Mouse (Mus musculus): ENCODE measurements around the gene Serpina12. TPM values are rescaled to one million over a fixed set of nuclear protein-coding genes. Genes with fewer than 3 reads are reported as not detected.

Gene Serpina12
- polyA plus RNA-seq, 1 experiment from 2014 or later, result not detected

- Histone ChIP-seq H3K4me3 (ENCODE audit: control insufficient read depth in 1 of 2, insufficient read depth in 1 of 2, low read depth in 1 of 2, low read length in 2 of 2) (no peak overlapping the region), H3K9ac (ENCODE audit: low read length) (no peak overlapping the region), H3K9me3 (ENCODE audit: control insufficient read depth, low read length) (no peaks in the 10 kb centered on the region), H3K27ac (replicated peaks in 1 of 2; ENCODE audit: control insufficient read depth in 1 of 2, insufficient read depth in 1 of 2, low read depth in 2 of 2, low read length in 2 of 2) (no peak overlapping the region), H3K4me2 (ENCODE audit: low read length) (no peak overlapping the region), H3K27me3 (ENCODE audit: control insufficient read depth, insufficient read depth, low read length) (peaks cover 22% of the 10 kb centered on the region), H3K36me3 (ENCODE audit: control insufficient read depth, insufficient read depth, low read length) (no peaks in the 10 kb centered on the region), H3K4me1 (ENCODE audit: control insufficient read depth in 2 of 2, insufficient read depth in 2 of 2, low read length in 2 of 2) (no peaks in the 10 kb centered on the region; a peak in 1 of 4 replicates)
- no peak for ATAC-seq (ENCODE audit: insufficient number of reproducible peaks, insufficient read depth, low FRiP score, low read depth)
- WGBS, result 69% methylated on average over 4 of the region's 4 CpGs
Observed at GRCm38 (mm10) chr12:104064996-104065395, 20.8 kb upstream of the Serpina12 start.

DNA sequence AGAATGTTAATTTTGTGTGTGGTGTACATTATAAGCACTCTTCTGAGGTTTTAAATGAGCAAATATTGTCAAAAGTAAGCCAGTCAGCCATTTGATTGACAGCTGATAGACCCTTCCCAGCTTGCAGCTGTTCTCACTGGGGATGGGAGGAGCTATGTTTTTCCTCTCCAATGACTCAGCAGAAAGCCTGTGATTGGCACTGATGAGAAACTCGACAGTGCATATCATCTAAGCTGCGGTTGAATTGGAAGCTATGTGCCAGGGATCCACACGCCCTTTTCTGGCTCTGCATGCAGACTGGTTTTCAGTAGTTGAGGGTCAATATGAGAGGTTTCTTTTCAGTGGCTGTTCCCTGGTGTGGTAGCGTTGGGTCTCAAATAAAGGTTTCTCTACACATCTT lies 20.3 kb upstream of the Serpina12 start:
- WGBS, result 59% methylated on average over 4 of the region's 4 CpGs
- Histone ChIP-seq H3K27ac (replicated peaks in 1 of 2; ENCODE audit: control insufficient read depth in 1 of 2, insufficient read depth in 1 of 2, low read depth in 2 of 2, low read length in 2 of 2) (no peak overlapping the region), H3K9me3 (ENCODE audit: control insufficient read depth, low read length) (no peaks in the 10 kb centered on the region), H3K27me3 (ENCODE audit: control insufficient read depth, insufficient read depth, low read length) (peaks cover 26% of the 10 kb centered on the region), H3K4me2 (ENCODE audit: low read length) (no peak overlapping the region), H3K4me1 (ENCODE audit: control insufficient read depth in 2 of 2, insufficient read depth in 2 of 2, low read length in 2 of 2) (no peaks in the 10 kb centered on the region; a peak in 1 of 4 replicates), H3K4me3 (ENCODE audit: control insufficient read depth in 1 of 2, insufficient read depth in 1 of 2, low read depth in 1 of 2, low read length in 2 of 2) (no peak overlapping the region), H3K9ac (ENCODE audit: low read length) (no peak overlapping the region), H3K36me3 (ENCODE audit: control insufficient read depth, insufficient read depth, low read length) (no peaks in the 10 kb centered on the region)
- ATAC-seq (ENCODE audit: insufficient number of reproducible peaks, insufficient read depth, low FRiP score, low read depth), result no peak

GRCm38 (mm10) chr12:104061862-104062261 lies 17.6 kb upstream of the Serpina12 start:
- Histone ChIP-seq H3K4me2 (ENCODE audit: low read length) (no peak overlapping the region), H3K36me3 (ENCODE audit: control insufficient read depth, insufficient read depth, low read length) (no peaks in the 10 kb centered on the region), H3K27me3 (ENCODE audit: control insufficient read depth, insufficient read depth, low read length) (peaks cover 31% of the 10 kb centered on the region), H3K4me1 (ENCODE audit: control insufficient read depth in 2 of 2, insufficient read depth in 2 of 2, low read length in 2 of 2) (peaks cover 6% of the 10 kb centered on the region in 2 experiments), H3K27ac (replicated peaks in 1 of 2; ENCODE audit: control insufficient read depth in 1 of 2, insufficient read depth in 1 of 2, low read depth in 2 of 2, low read length in 2 of 2) (no peak overlapping the region), H3K4me3 (ENCODE audit: control insufficient read depth in 1 of 2, insufficient read depth in 1 of 2, low read depth in 1 of 2, low read length in 2 of 2) (no peak overlapping the region), H3K9ac (ENCODE audit: low read length) (no peak overlapping the region), H3K9me3 (ENCODE audit: control insufficient read depth, low read length) (no peaks in the 10 kb centered on the region)
- ATAC-seq (ENCODE audit: insufficient number of reproducible peaks, insufficient read depth, low FRiP score, low read depth), result no peak
- WGBS, result 37% methylated on average over 2 of the region's 2 CpGs

GRCm38 (mm10) chr12:104060126-104060525 lies 15.9 kb upstream of the Serpina12 start:
- Histone ChIP-seq H3K4me3 (ENCODE audit: control insufficient read depth in 1 of 2, insufficient read depth in 1 of 2, low read depth in 1 of 2, low read length in 2 of 2) (no peak overlapping the region), H3K4me1 (ENCODE audit: control insufficient read depth in 2 of 2, insufficient read depth in 2 of 2, low read length in 2 of 2) (peaks cover 6% of the 10 kb centered on the region in 2 experiments), H3K9ac (ENCODE audit: low read length) (no peak overlapping the region), H3K9me3 (ENCODE audit: control insufficient read depth, low read length) (no peaks in the 10 kb centered on the region), H3K36me3 (ENCODE audit: control insufficient read depth, insufficient read depth, low read length) (no peaks in the 10 kb centered on the region), H3K4me2 (ENCODE audit: low read length) (no peak overlapping the region), H3K27me3 (ENCODE audit: control insufficient read depth, insufficient read depth, low read length) (peaks cover 44% of the 10 kb centered on the region), H3K27ac (replicated peaks in 1 of 2; ENCODE audit: control insufficient read depth in 1 of 2, insufficient read depth in 1 of 2, low read depth in 2 of 2, low read length in 2 of 2) (no peak overlapping the region)
- 46% methylated on average over 6 of the region's 6 CpGs for WGBS
- no peak for ATAC-seq (ENCODE audit: insufficient number of reproducible peaks, insufficient read depth, low FRiP score, low read depth)

DNA sequence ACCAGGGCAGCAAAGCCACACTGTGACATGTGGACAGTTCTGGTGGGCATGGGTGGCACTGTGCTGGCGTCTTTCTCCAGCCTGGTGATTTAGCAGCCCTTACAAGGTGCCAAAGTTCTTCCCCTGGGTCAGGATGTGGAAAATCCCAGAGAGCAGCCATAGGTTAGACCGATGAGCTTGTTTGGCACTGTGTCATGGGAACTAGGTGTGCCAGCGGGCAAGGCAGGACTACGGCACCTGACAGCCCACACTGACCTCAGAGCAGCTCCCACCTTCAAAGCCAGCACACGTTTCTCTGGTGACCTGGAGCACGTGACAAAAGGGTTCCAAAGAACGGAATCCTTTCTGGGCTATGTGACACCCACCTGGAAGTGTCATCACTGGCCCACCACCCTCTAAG lies 13.3 kb upstream of the Serpina12 start:
- ATAC-seq (ENCODE audit: insufficient number of reproducible peaks, insufficient read depth, low FRiP score, low read depth), result no peak
- Histone ChIP-seq H3K27me3 (ENCODE audit: control insufficient read depth, insufficient read depth, low read length) (peaks cover 46% of the 10 kb centered on the region), H3K9ac (ENCODE audit: low read length) (0 out of 2 replicates have a peak overlapping the region, but pooled peaks have one; percentile 11), H3K27ac (replicated peaks in 1 of 2; ENCODE audit: control insufficient read depth in 1 of 2, insufficient read depth in 1 of 2, low read depth in 2 of 2, low read length in 2 of 2) (peak overlapping the region; percentile 25 to 61; a peak in 3 of 4 replicates), H3K4me3 (ENCODE audit: control insufficient read depth in 1 of 2, insufficient read depth in 1 of 2, low read depth in 1 of 2, low read length in 2 of 2) (no peak overlapping the region), H3K4me1 (ENCODE audit: control insufficient read depth in 2 of 2, insufficient read depth in 2 of 2, low read length in 2 of 2) (peaks cover 6% of the 10 kb centered on the region in 2 experiments), H3K4me2 (ENCODE audit: low read length) (no peak overlapping the region), H3K36me3 (ENCODE audit: control insufficient read depth, insufficient read depth, low read length) (no peaks in the 10 kb centered on the region), H3K9me3 (ENCODE audit: control insufficient read depth, low read length) (no peaks in the 10 kb centered on the region)
- WGBS, result 74% methylated on average over 7 of the region's 7 CpGs

- Histone ChIP-seq H3K9me3 (ENCODE audit: control insufficient read depth, low read length) (no peaks in the 10 kb centered on the region), H3K4me2 (ENCODE audit: low read length) (no peak overlapping the region), H3K27me3 (ENCODE audit: control insufficient read depth, insufficient read depth, low read length) (peaks cover 44% of the 10 kb centered on the region), H3K4me1 (ENCODE audit: control insufficient read depth in 2 of 2, insufficient read depth in 2 of 2, low read length in 2 of 2) (peaks cover 6% of the 10 kb centered on the region in 2 experiments), H3K27ac (replicated peaks in 1 of 2; ENCODE audit: control insufficient read depth in 1 of 2, insufficient read depth in 1 of 2, low read depth in 2 of 2, low read length in 2 of 2) (peak overlapping the region; percentile 25 to 61; a peak in 3 of 4 replicates), H3K36me3 (ENCODE audit: control insufficient read depth, insufficient read depth, low read length) (no peaks in the 10 kb centered on the region), H3K4me3 (ENCODE audit: control insufficient read depth in 1 of 2, insufficient read depth in 1 of 2, low read depth in 1 of 2, low read length in 2 of 2) (no peak overlapping the region), H3K9ac (ENCODE audit: low read length) (0 out of 2 replicates have a peak overlapping the region, but pooled peaks have one; percentile 11)
- WGBS, result 5% methylated on average over 4 of the region's 4 CpGs
- ATAC-seq (ENCODE audit: insufficient number of reproducible peaks, insufficient read depth, low FRiP score, low read depth), result no peak
Observed at GRCm38 (mm10) chr12:104057050-104057449, 12.8 kb upstream of the Serpina12 start.

- no peak for ATAC-seq (ENCODE audit: insufficient number of reproducible peaks, insufficient read depth, low FRiP score, low read depth)
- Histone ChIP-seq H3K9me3 (ENCODE audit: control insufficient read depth, low read length) (no peaks in the 10 kb centered on the region), H3K36me3 (ENCODE audit: control insufficient read depth, insufficient read depth, low read length) (no peaks in the 10 kb centered on the region), H3K4me3 (ENCODE audit: control insufficient read depth in 1 of 2, insufficient read depth in 1 of 2, low read depth in 1 of 2, low read length in 2 of 2) (no peak overlapping the region), H3K4me2 (ENCODE audit: low read length) (no peak overlapping the region), H3K27ac (replicated peaks in 1 of 2; ENCODE audit: control insufficient read depth in 1 of 2, insufficient read depth in 1 of 2, low read depth in 2 of 2, low read length in 2 of 2) (no peak overlapping the region), H3K27me3 (ENCODE audit: control insufficient read depth, insufficient read depth, low read length) (peaks cover 33% of the 10 kb centered on the region), H3K4me1 (ENCODE audit: control insufficient read depth in 2 of 2, insufficient read depth in 2 of 2, low read length in 2 of 2) (peaks cover 6% of the 10 kb centered on the region in 2 experiments), H3K9ac (ENCODE audit: low read length) (no peak overlapping the region)
- 73% methylated on average over 8 of the region's 8 CpGs for WGBS
Observed at GRCm38 (mm10) chr12:104055755-104056154, 11.5 kb upstream of the Serpina12 start.

- WGBS, result 50% methylated on average over 1 of the region's 1 CpGs
- H3K4me2 ChIP-seq (ENCODE audit: low read length), result no peak overlapping the region
- H3K27me3 ChIP-seq (ENCODE audit: control insufficient read depth, insufficient read depth, low read length), result peaks cover 19% of the 10 kb centered on the region
- H3K36me3 ChIP-seq (ENCODE audit: control insufficient read depth, insufficient read depth, low read length), result no peaks in the 10 kb centered on the region
- H3K9me3 ChIP-seq (ENCODE audit: control insufficient read depth, low read length), result no peaks in the 10 kb centered on the region
- no peak overlapping the region for H3K9ac ChIP-seq (ENCODE audit: low read length)
- peaks cover 6% of the 10 kb centered on the region in 2 experiments for H3K4me1 ChIP-seq (ENCODE audit: control insufficient read depth in 2 of 2, insufficient read depth in 2 of 2, low read length in 2 of 2)
- no peak overlapping the region for H3K27ac ChIP-seq (replicated peaks in 1 of 2; ENCODE audit: control insufficient read depth in 1 of 2, insufficient read depth in 1 of 2, low read depth in 2 of 2, low read length in 2 of 2)
- H3K4me3 ChIP-seq (ENCODE audit: control insufficient read depth in 1 of 2, insufficient read depth in 1 of 2, low read depth in 1 of 2, low read length in 2 of 2), result no peak overlapping the region
- ATAC-seq (ENCODE audit: insufficient number of reproducible peaks, insufficient read depth, low FRiP score, low read depth), result no peak
Observed at GRCm38 (mm10) chr12:104053995-104054394, 9.8 kb upstream of the Serpina12 start.

Data from heart, embryonic 14.5 days (tissue).